Mouse (Mus musculus) 416B (cell line): ENCODE measurements around the gene H2-M10.6.
A peak's percentile ranks its signal among the peaks of the same experiment; 100 is the strongest.
"Not testable (repeated sequence)": the region's sequence is repeated elsewhere in the genome, so short reads cannot be mapped to it uniquely, and the experiment has no call there.

Source experiments
- DNase-seq: peaks from one replicate; pipeline ENCODE4 v3.0.0; 2011; ENCODE audit warnings: low read depth

The H2-M10.6 gene

GRCm38 (mm10) chr17:36811871-36812270 lies at the start of gene H2-M10.6:
H2-M10.6 (plus strand) TSS chr17:36812171.
- DNase-seq = no peak

GRCm38 (mm10) chr17:36763816-36764215 lies 48.2 kb upstream of the H2-M10.6 start:
- DNase-seq = no peak

GRCm38 (mm10) chr17:36764244-36764643 lies 47.7 kb upstream of the H2-M10.6 start:
- DNase-seq = peak; percentile 62

- DNase-seq = not testable (repeated sequence)
These were observed 46.6 kb upstream of the H2-M10.6 start for GRCm38 (mm10) chr17:36765403-36765802.

- not testable (repeated sequence) for DNase-seq
These were observed 39.4 kb upstream of the H2-M10.6 start, which contains the start of gene H2-M10.5 for GRCm38 (mm10) chr17:36772610-36773009. H2-M10.5 (plus strand) TSS chr17:36772910.

- DNase-seq = no peak
These were observed 30.4 kb upstream of the H2-M10.6 start for GRCm38 (mm10) chr17:36781533-36781932.

GRCm38 (mm10) chr17:36786483-36786886 lies 25.5 kb upstream of the H2-M10.6 start:
- DNase-seq = peak; percentile 57

- no peak for DNase-seq
These were observed 23.6 kb upstream of the H2-M10.6 start for GRCm38 (mm10) chr17:36788351-36788750.

GRCm38 (mm10) chr17:36788801-36789200 lies 23.2 kb upstream of the H2-M10.6 start:
- peak; percentile 79 for DNase-seq

- DNase-seq = no peak
These were observed 12.5 kb upstream of the H2-M10.6 start for GRCm38 (mm10) chr17:36799493-36799892.

GRCm38 (mm10) chr17:36799921-36800462 lies 12.0 kb upstream of the H2-M10.6 start:
- DNase-seq = not testable (repeated sequence)

GRCm38 (mm10) chr17:36824005-36824404 lies 12.0 kb downstream of the H2-M10.6 start:
- DNase-seq = peak; percentile 66

- DNase-seq = peak; percentile 48
These were observed 13.6 kb downstream of the H2-M10.6 start for GRCm38 (mm10) chr17:36825525-36825924.

GRCm38 (mm10) chr17:36826002-36826401 lies 14.0 kb downstream of the H2-M10.6 start:
- peak; percentile 75 for DNase-seq

- DNase-seq = no peak
These were observed 16.5 kb downstream of the H2-M10.6 start for GRCm38 (mm10) chr17:36828488-36828887.

GRCm38 (mm10) chr17:36830470-36830869 lies 18.5 kb downstream of the H2-M10.6 start:
- no peak for DNase-seq

- no peak for DNase-seq
These were observed 20.7 kb downstream of the H2-M10.6 start for GRCm38 (mm10) chr17:36832694-36833093.

- DNase-seq = peak; percentile 72
These were observed 23.8 kb downstream of the H2-M10.6 start for GRCm38 (mm10) chr17:36835591-36836426.

- DNase-seq = no peak
These were observed 24.4 kb downstream of the H2-M10.6 start for GRCm38 (mm10) chr17:36836427-36836812.

GRCm38 (mm10) chr17:36836874-36837647 lies 25.1 kb downstream of the H2-M10.6 start, which contains the start of gene Trim26:
Trim26 (plus strand) TSS chr17:36837134.
- peak; percentile 97 for DNase-seq

- DNase-seq = no peak
These were observed 27.0 kb downstream of the H2-M10.6 start for GRCm38 (mm10) chr17:36839001-36839400.

GRCm38 (mm10) chr17:36839931-36840330 lies 28.0 kb downstream of the H2-M10.6 start:
- no peak for DNase-seq
